ENCODE assay signal across 19 mouse cellular contexts in the genomic region with DNA sequence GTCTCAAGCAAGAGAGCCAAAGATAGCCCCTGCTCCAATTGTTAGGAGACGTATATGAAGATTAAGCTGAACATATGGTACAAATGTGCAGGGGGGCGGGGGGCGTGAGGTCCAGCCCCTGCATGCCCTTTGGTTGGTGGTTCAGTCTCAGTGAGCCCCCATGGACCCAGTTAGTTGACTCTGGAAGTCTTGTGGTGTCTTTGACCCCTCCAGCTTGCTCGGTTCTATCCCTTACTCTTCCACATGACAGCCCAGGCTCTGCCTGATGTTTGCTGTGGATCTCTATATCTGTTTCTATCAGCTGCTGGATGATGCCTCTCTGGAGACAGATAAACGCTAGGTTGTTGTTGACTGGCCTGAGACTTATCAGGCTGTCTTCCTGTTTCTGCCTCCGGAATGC.
DNase-seq lines count a peak whose midpoint lies in the region; ATAC-seq lines count a peak whose summit lies in the region.
"Had no signal": no experiment of that assay in that cellular context is flagged by ENCODE, and none has a peak within 500 bp of the region (broad histone marks: within the 10 kb centered on the region; RNA-seq: fewer than 3 reads in every experiment).

No protein-coding gene starts in this region.

- no peak overlapping the region for H3K27ac ChIP-seq in heart, embryonic 11.5 days (ENCODE audit: low read depth, low read length)
- H3K27ac ChIP-seq in midbrain, embryonic 11.5 days (ENCODE audit: low read depth, low read length), result no peak overlapping the region
- H3K27ac ChIP-seq in midbrain, embryonic 15.5 days, result no peak overlapping the region
- H3K27ac ChIP-seq in limb, embryonic 11.5 days (replicated peaks; ENCODE audit: low read depth, low read length), result no peak overlapping the region
- H3K27ac ChIP-seq in limb, embryonic 13.5 days, result no peak overlapping the region
- H3K27ac ChIP-seq: forebrain, embryonic 12.5 days had no signal

- H3K9me3 ChIP-seq in heart, embryonic 11.5 days (replicated peaks; ENCODE audit: control insufficient read depth, low read length), result no peaks in the 10 kb centered on the region
- H3K9me3 ChIP-seq in midbrain, embryonic 11.5 days (ENCODE audit: control insufficient read depth, low read length), result no peaks in the 10 kb centered on the region
- no peaks in the 10 kb centered on the region for H3K9me3 ChIP-seq in midbrain, embryonic 15.5 days
- H3K9me3 ChIP-seq in limb, embryonic 11.5 days (ENCODE audit: control insufficient read depth, low read length), result no peaks in the 10 kb centered on the region
- no peaks in the 10 kb centered on the region for H3K9me3 ChIP-seq in limb, embryonic 13.5 days
- H3K9me3 ChIP-seq: forebrain, embryonic 12.5 days had no signal

- H3K9ac ChIP-seq in heart, embryonic 11.5 days (ENCODE audit: low read depth, low read length), result no peak overlapping the region
- no peak overlapping the region for H3K9ac ChIP-seq in midbrain, embryonic 11.5 days (ENCODE audit: low read length)
- H3K9ac ChIP-seq in midbrain, embryonic 15.5 days, result no peak overlapping the region
- no peak overlapping the region for H3K9ac ChIP-seq in limb, embryonic 11.5 days (ENCODE audit: low read length)
- H3K9ac ChIP-seq in limb, embryonic 13.5 days, result no peak overlapping the region
- H3K9ac ChIP-seq: forebrain, embryonic 12.5 days had no signal

- peak; percentile 59 for DNase-seq in heart, adult 11 months
- DNase-seq in midbrain, embryonic 11.5 days (ENCODE audit: low spot score, missing footprints), result peak; percentile 12
- DNase-seq in limb, embryonic 11.5 days (ENCODE audit: low spot score), result no peak
- DNase-seq in layer of hippocampus, adult 8-10 months (ENCODE audit: low spot score in 2 of 2), result no peak
- no peak for DNase-seq in lung, postnatal 14 days
- DNase-seq: adrenal gland, adult 2 months; adrenal gland, postnatal 10 days; adrenal gland, postnatal 25 days; cerebellum, adult 11 months; cerebellum, adult 18-20 months; cerebellum, adult 8-10 months; cerebellum, postnatal 10 days; cerebellum, postnatal 25 days had no signal

- no peak overlapping the region for H3K4me2 ChIP-seq in heart, embryonic 11.5 days
- H3K4me2 ChIP-seq in midbrain, embryonic 11.5 days, result no peak overlapping the region
- no peak overlapping the region for H3K4me2 ChIP-seq in midbrain, embryonic 15.5 days
- H3K4me2 ChIP-seq in limb, embryonic 11.5 days (ENCODE audit: low read depth, severe bottlenecking), result no peak overlapping the region
- no peak overlapping the region for H3K4me2 ChIP-seq in limb, embryonic 13.5 days (replicated peaks)
- H3K4me2 ChIP-seq: forebrain, embryonic 12.5 days had no signal

- no peaks in the 10 kb centered on the region for H3K36me3 ChIP-seq in heart, embryonic 11.5 days (ENCODE audit: control insufficient read depth, insufficient read depth, low read length)
- no peaks in the 10 kb centered on the region for H3K36me3 ChIP-seq in midbrain, embryonic 11.5 days (ENCODE audit: control insufficient read depth, insufficient read depth, low read length)
- H3K36me3 ChIP-seq in midbrain, embryonic 15.5 days (replicated peaks), result no peaks in the 10 kb centered on the region
- no peaks in the 10 kb centered on the region for H3K36me3 ChIP-seq in limb, embryonic 11.5 days (ENCODE audit: control insufficient read depth, insufficient read depth, low read length)
- H3K36me3 ChIP-seq in limb, embryonic 13.5 days, result no peaks in the 10 kb centered on the region
- H3K36me3 ChIP-seq: forebrain, embryonic 12.5 days had no signal

- H3K4me3 ChIP-seq in heart, embryonic 11.5 days (ENCODE audit: low read depth, low read length), result no peak overlapping the region
- no peak overlapping the region for H3K4me3 ChIP-seq in midbrain, embryonic 11.5 days (ENCODE audit: low read depth, low read length)
- H3K4me3 ChIP-seq in midbrain, embryonic 15.5 days, result no peak overlapping the region
- no peak overlapping the region for H3K4me3 ChIP-seq in limb, embryonic 11.5 days (ENCODE audit: low read depth, low read length)
- no peak overlapping the region for H3K4me3 ChIP-seq in limb, embryonic 13.5 days
- H3K4me3 ChIP-seq: forebrain, embryonic 12.5 days had no signal

- WGBS in heart, embryonic 11.5 days (ENCODE audit: insufficient replicate concordance), result 57% methylated on average over 6 of the region's 6 CpGs
- WGBS in midbrain, embryonic 11.5 days, result 80% methylated on average over 6 of the region's 6 CpGs
- WGBS in midbrain, embryonic 15.5 days, result 90% methylated on average over 6 of the region's 6 CpGs
- WGBS in limb, embryonic 11.5 days, result 82% methylated on average over 6 of the region's 6 CpGs
- WGBS in limb, embryonic 13.5 days, result 71% methylated on average over 6 of the region's 6 CpGs

- no peaks in the 10 kb centered on the region for H3K27me3 ChIP-seq in heart, embryonic 11.5 days (ENCODE audit: control insufficient read depth, insufficient read depth, low read length)
- H3K27me3 ChIP-seq in midbrain, embryonic 11.5 days (ENCODE audit: control insufficient read depth, insufficient read depth, low read length), result no peaks in the 10 kb centered on the region
- H3K27me3 ChIP-seq in midbrain, embryonic 15.5 days (replicated peaks), result no peaks in the 10 kb centered on the region
- no peaks in the 10 kb centered on the region for H3K27me3 ChIP-seq in limb, embryonic 11.5 days (ENCODE audit: control insufficient read depth, insufficient read depth, low read length)
- no peaks in the 10 kb centered on the region for H3K27me3 ChIP-seq in limb, embryonic 13.5 days
- H3K27me3 ChIP-seq: forebrain, embryonic 12.5 days had no signal

- no peaks in the 10 kb centered on the region for H3K4me1 ChIP-seq in heart, embryonic 11.5 days (ENCODE audit: control insufficient read depth, insufficient read depth, low read length)
- no peaks in the 10 kb centered on the region for H3K4me1 ChIP-seq in midbrain, embryonic 11.5 days (ENCODE audit: control insufficient read depth, insufficient read depth, low read length)
- no peaks in the 10 kb centered on the region for H3K4me1 ChIP-seq in midbrain, embryonic 15.5 days
- H3K4me1 ChIP-seq in limb, embryonic 11.5 days (ENCODE audit: control insufficient read depth, insufficient read depth, low read length), result peaks cover 8% of the 10 kb centered on the region; the same call in 1 of the 2 replicates
- peaks cover 17% of the 10 kb centered on the region for H3K4me1 ChIP-seq in limb, embryonic 13.5 days
- H3K4me1 ChIP-seq: forebrain, embryonic 12.5 days had no signal

- no peak for ATAC-seq in heart, embryonic 11.5 days (replicated peaks; ENCODE audit: insufficient number of reproducible peaks, low FRiP score, low TSS enrichment)
- no peak for ATAC-seq in midbrain, embryonic 11.5 days (ENCODE audit: low FRiP score)
- ATAC-seq in midbrain, embryonic 15.5 days (replicated peaks), result no peak
- peak; percentile 60; the same call in 1 of the 2 replicates for ATAC-seq in limb, embryonic 11.5 days (ENCODE audit: insufficient number of reproducible peaks, low FRiP score, low TSS enrichment, low read depth)
- ATAC-seq in limb, embryonic 13.5 days (ENCODE audit: low FRiP score, low read depth), result peak; percentile 17; the same call in 1 of the 2 replicates
- ATAC-seq: forebrain, embryonic 14.5 days; forebrain, embryonic 16.5 days had no signal

Comparison
In these comparisons a context has a peak if more than half of its experiments do, and no peak if none do; other contexts are left out.
1. DNase-seq: peak in heart, adult 11 months (single experiment) and midbrain, embryonic 11.5 days (single experiment); none in limb, embryonic 11.5 days (single experiment), layer of hippocampus, adult 8-10 months (0 of 2) and lung, postnatal 14 days (single experiment).
2. ATAC-seq: peak in limb, embryonic 11.5 days (single experiment) and limb, embryonic 13.5 days (single experiment); none in heart, embryonic 11.5 days (single experiment), midbrain, embryonic 11.5 days (single experiment) and midbrain, embryonic 15.5 days (single experiment).